ENCODE assay signal across 8 mouse cellular contexts in the genomic region with DNA sequence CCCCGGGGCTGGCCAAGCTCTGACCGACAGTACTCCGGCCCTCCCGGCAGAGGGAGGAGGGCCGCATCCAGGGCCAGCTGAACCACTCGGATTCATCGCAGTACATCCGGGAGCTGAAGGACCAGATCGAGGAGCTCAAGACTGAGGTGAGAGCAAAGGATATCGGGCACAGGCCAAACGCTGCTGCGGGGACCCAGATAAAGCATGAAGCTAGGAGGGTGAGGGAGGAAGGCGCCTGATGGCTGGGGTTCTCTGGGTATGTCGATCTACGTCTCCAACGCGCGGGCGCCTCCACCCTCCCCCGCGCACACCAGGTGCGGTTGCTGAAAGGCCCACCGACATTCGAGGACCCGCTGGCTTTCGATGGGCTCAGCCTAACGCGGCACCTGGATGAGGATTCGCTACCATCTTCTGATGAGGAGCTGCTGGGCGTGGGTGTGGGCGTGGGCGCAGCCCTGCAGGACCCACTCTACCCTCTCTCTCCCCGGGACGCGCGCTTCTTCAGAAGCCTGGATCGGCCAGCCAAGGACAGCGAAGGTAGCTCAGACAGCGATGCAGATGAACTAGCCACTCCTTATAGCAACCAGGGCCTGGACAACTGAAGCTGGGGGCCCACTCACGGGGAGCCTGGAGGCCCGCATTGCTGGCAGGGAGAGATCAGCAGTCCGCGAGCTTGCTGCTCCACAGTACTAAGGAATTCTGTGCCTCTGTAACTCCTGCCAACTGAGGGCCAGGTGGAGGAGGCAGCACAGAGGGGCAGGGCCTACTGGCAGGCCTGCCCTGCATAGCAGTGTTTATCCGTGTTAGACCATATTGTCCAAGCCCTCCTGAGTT. TPM values are rescaled to one million over a fixed set of nuclear protein-coding genes. Genes with fewer than 3 reads are reported as not detected.
DNase-seq lines count a peak whose midpoint lies in the region; ATAC-seq lines count a peak whose summit lies in the region.
"Had no signal": no experiment of that assay in that cellular context is flagged by ENCODE, and none has a peak within 500 bp of the region (broad histone marks: within the 10 kb centered on the region; RNA-seq: fewer than 3 reads in every experiment).

No protein-coding gene starts in this region.

- H3K27ac ChIP-seq in lung, embryonic 15.5 days = no peak overlapping the region
- H3K27ac ChIP-seq in embryonic facial prominence, embryonic 14.5 days (replicated peaks; ENCODE audit: low read depth, low read length) = no peak overlapping the region
- H3K27ac ChIP-seq in limb, embryonic 11.5 days (replicated peaks; ENCODE audit: low read depth, low read length) = no peak overlapping the region

- DNase-seq in lung, postnatal 10 days = no peak
- DNase-seq in embryonic facial prominence, embryonic 14.5 days (ENCODE audit: low spot score) = no peak
- DNase-seq in limb, embryonic 11.5 days (ENCODE audit: low spot score) = peak; percentile 28
- DNase-seq in right cerebral cortex, postnatal 25 days = peak; percentile 48
- DNase-seq in adipocyte (ENCODE audit: low spot score) = no peak
- DNase-seq in frontal cortex, postnatal 25 days (ENCODE audit: low spot score in 2 of 2) = no peak

- no peaks in the 10 kb centered on the region for H3K9me3 ChIP-seq in lung, embryonic 15.5 days
- no peaks in the 10 kb centered on the region for H3K9me3 ChIP-seq in embryonic facial prominence, embryonic 14.5 days (ENCODE audit: control insufficient read depth, low read length)
- H3K9me3 ChIP-seq in limb, embryonic 11.5 days (ENCODE audit: control insufficient read depth, low read length) = no peaks in the 10 kb centered on the region

- peaks cover 16% of the 10 kb centered on the region for H3K4me1 ChIP-seq in lung, embryonic 15.5 days
- no peaks in the 10 kb centered on the region for H3K4me1 ChIP-seq in embryonic facial prominence, embryonic 14.5 days (ENCODE audit: control insufficient read depth, insufficient read depth, low read length)
- H3K4me1 ChIP-seq in limb, embryonic 11.5 days (ENCODE audit: control insufficient read depth, insufficient read depth, low read length) = 0 out of 2 replicates have a peak, but pooled peaks cover 4% of the 10 kb centered on the region

- H3K9ac ChIP-seq in lung, embryonic 15.5 days = peak overlapping the region; percentile 10; the same call in 1 of the 2 replicates
- peak overlapping the region; percentile 30; the same call in 1 of the 2 replicates for H3K9ac ChIP-seq in embryonic facial prominence, embryonic 14.5 days (ENCODE audit: low read depth, low read length)
- H3K9ac ChIP-seq in limb, embryonic 11.5 days (ENCODE audit: low read length) = 0 out of 2 replicates have a peak overlapping the region, but pooled peaks have one; percentile 32

- 24% methylated on average over 44 of the region's 44 CpGs for WGBS in lung, embryonic 15.5 days
- WGBS in embryonic facial prominence, embryonic 14.5 days = 16% methylated on average over 31 of the region's 44 CpGs
- WGBS in limb, embryonic 11.5 days = 9% methylated on average over 44 of the region's 44 CpGs

- H3K36me3 ChIP-seq in lung, embryonic 15.5 days = peaks cover 6% of the 10 kb centered on the region; the same call in 1 of the 2 replicates
- peaks cover 26% of the 10 kb centered on the region for H3K36me3 ChIP-seq in embryonic facial prominence, embryonic 14.5 days (ENCODE audit: control insufficient read depth, insufficient read depth, low read length)
- no peaks in the 10 kb centered on the region; the same call in 1 of the 2 replicates for H3K36me3 ChIP-seq in limb, embryonic 11.5 days (ENCODE audit: control insufficient read depth, insufficient read depth, low read length)

- H3K4me2 ChIP-seq in lung, embryonic 15.5 days = peak overlapping the region; percentile 28
- H3K4me2 ChIP-seq in embryonic facial prominence, embryonic 14.5 days (ENCODE audit: low read depth, low read length) = peak overlapping the region; percentile 26
- H3K4me2 ChIP-seq in limb, embryonic 11.5 days (ENCODE audit: low read depth, severe bottlenecking) = peak overlapping the region; percentile 25

- peaks cover 17% of the 10 kb centered on the region for H3K27me3 ChIP-seq in lung, embryonic 15.5 days
- H3K27me3 ChIP-seq in embryonic facial prominence, embryonic 14.5 days (replicated peaks; ENCODE audit: control insufficient read depth, insufficient read depth, low read length) = peaks cover 34% of the 10 kb centered on the region
- H3K27me3 ChIP-seq in limb, embryonic 11.5 days (ENCODE audit: control insufficient read depth, insufficient read depth, low read length) = peaks cover 40% of the 10 kb centered on the region

- ATAC-seq in lung, embryonic 15.5 days (ENCODE audit: borderline replicate concordance, extremely low read depth, low FRiP score, low TSS enrichment) = 0 out of 2 replicates have a peak, but pooled peaks have one; percentile 35
- peak; percentile 31 for ATAC-seq in embryonic facial prominence, embryonic 14.5 days (ENCODE audit: low read depth)
- no peak for ATAC-seq in limb, embryonic 11.5 days (ENCODE audit: insufficient number of reproducible peaks, low FRiP score, low TSS enrichment, low read depth)

- no peak overlapping the region for H3K4me3 ChIP-seq in lung, embryonic 15.5 days
- H3K4me3 ChIP-seq in embryonic facial prominence, embryonic 14.5 days (ENCODE audit: low read depth, low read length) = no peak overlapping the region
- peak overlapping the region; percentile 19; the same call in 1 of the 2 replicates for H3K4me3 ChIP-seq in limb, embryonic 11.5 days (ENCODE audit: low read depth, low read length)
- H3K4me3 ChIP-seq: megakaryocyte, embryonic 14.5 days had no signal

RNA-seq across cellular contexts. Expression of a gene that starts 10.9 kb away (rescaled TPM):
- polyA plus RNA-seq in lung, embryonic 15.5 days (2015; fragmentation: Nextera tagmentation; extraction: Ambion mirVana) = 7.5 TPM in 2 replicates
- polyA plus RNA-seq in embryonic facial prominence, embryonic 14.5 days (2014; fragmentation: Nextera tagmentation; extraction: Ambion mirVana) = 2.3 and 2.7 TPM in 2 replicates
- 1.7 and 1.9 TPM in 2 replicates for polyA plus RNA-seq in limb, embryonic 11.5 days (2014; fragmentation: Nextera tagmentation; extraction: Ambion mirVana)

RNA-seq across cellular contexts. Expression of a gene that starts 20.2 kb away (rescaled TPM):
- 3.8 and 4.2 TPM in 2 replicates for polyA plus RNA-seq in lung, embryonic 15.5 days (2015; fragmentation: Nextera tagmentation; extraction: Ambion mirVana)
- 0.69 and 0.97 TPM in 2 replicates for polyA plus RNA-seq in embryonic facial prominence, embryonic 14.5 days (2014; fragmentation: Nextera tagmentation; extraction: Ambion mirVana)
- 0.09 and 0.13 TPM in 2 replicates for polyA plus RNA-seq in limb, embryonic 11.5 days (2014; fragmentation: Nextera tagmentation; extraction: Ambion mirVana)

RNA-seq across cellular contexts. Expression of a gene that starts 32.1 kb away (rescaled TPM):
- polyA plus RNA-seq in lung, embryonic 15.5 days (2015; fragmentation: Nextera tagmentation; extraction: Ambion mirVana) = 29.6 and 31.3 TPM in 2 replicates
- 18.1 and 21.4 TPM in 2 replicates for polyA plus RNA-seq in embryonic facial prominence, embryonic 14.5 days (2014; fragmentation: Nextera tagmentation; extraction: Ambion mirVana)
- polyA plus RNA-seq in limb, embryonic 11.5 days (2014; fragmentation: Nextera tagmentation; extraction: Ambion mirVana) = 19.0 and 19.5 TPM in 2 replicates

RNA-seq across cellular contexts. Expression of a gene that starts 32.3 kb away (rescaled TPM):
- 1.4 and 1.5 TPM in 2 replicates for polyA plus RNA-seq in lung, embryonic 15.5 days (2015; fragmentation: Nextera tagmentation; extraction: Ambion mirVana)
- polyA plus RNA-seq in embryonic facial prominence, embryonic 14.5 days (2014; fragmentation: Nextera tagmentation; extraction: Ambion mirVana) = 0.33 and 1.1 TPM in 2 replicates
- 0.68 and 1.0 TPM in 2 replicates for polyA plus RNA-seq in limb, embryonic 11.5 days (2014; fragmentation: Nextera tagmentation; extraction: Ambion mirVana)

RNA-seq across cellular contexts. Expression of a gene that starts 40.0 kb away (rescaled TPM):
- polyA plus RNA-seq in lung, embryonic 15.5 days (2015; fragmentation: Nextera tagmentation; extraction: Ambion mirVana) = 21.3 and 23.5 TPM in 2 replicates
- polyA plus RNA-seq in embryonic facial prominence, embryonic 14.5 days (2014; fragmentation: Nextera tagmentation; extraction: Ambion mirVana) = 18.7 and 24.9 TPM in 2 replicates
- polyA plus RNA-seq in limb, embryonic 11.5 days (2014; fragmentation: Nextera tagmentation; extraction: Ambion mirVana) = 17.2 and 17.8 TPM in 2 replicates

Comparison
In these comparisons a context has a peak if more than half of its experiments do, and no peak if none do; other contexts are left out.
1. DNase-seq: peak in limb, embryonic 11.5 days (single experiment) and right cerebral cortex, postnatal 25 days (single experiment); none in lung, postnatal 10 days (single experiment), embryonic facial prominence, embryonic 14.5 days (single experiment), adipocyte (single experiment) and frontal cortex, postnatal 25 days (0 of 2).
2. Peak in every context shown above with its lines, with median percentiles within 50 percentile points of each other: H3K4me2 ChIP-seq and H3K9ac ChIP-seq.